Mouse (Mus musculus): ENCODE data around the gene Tbc1d1.

DNA sequence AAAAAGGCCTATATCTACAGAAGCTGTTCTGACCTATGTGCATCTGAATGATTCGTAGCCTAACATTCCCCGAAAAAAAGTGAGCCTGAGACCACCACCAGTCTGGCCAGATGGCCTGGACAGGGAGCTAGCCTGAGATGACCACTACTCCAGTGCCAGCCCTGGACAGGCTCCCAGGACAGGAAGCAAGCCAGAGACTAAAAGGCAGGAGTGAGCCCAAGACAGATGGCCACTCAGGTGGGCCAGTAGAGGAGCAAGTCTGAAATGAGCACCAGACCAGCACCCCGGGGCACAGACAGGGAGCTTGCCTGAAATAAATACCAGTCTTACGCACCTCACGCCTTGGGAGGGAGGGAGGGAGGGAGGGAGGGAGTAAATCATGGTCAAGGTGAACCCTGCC is 11.8 kb upstream of the Tbc1d1 start:
- no peak for TF ChIP-seq ZNF384 (IDR thresholded peaks at IDR 0.05; ENCODE audit: low read depth, low read length)
- no peak for TF ChIP-seq ZC3H11A (IDR thresholded peaks at IDR 0.05; ENCODE audit: borderline replicate concordance, low read depth, low read length)
- TF ChIP-seq MAFK (IDR thresholded peaks at IDR 0.05; ENCODE audit: insufficient read depth, low read depth, low read length): no peak
- TF ChIP-seq CHD2 (IDR thresholded peaks at IDR 0.05; ENCODE audit: low read depth, low read length): no peak

Measured in ES-E14 (cell line).